Mouse (Mus musculus) kidney, adult 2 months (tissue): Measurements from ENCODE around the gene Gpr25. TPM values are rescaled to one million over a fixed set of nuclear protein-coding genes. Genes with fewer than 3 reads are reported as not detected.

ENCODE experiments used
- DNase-seq: peaks from one replicate; pipeline ENCODE4 v3.0.0; 2021
- H3K27ac ChIP-seq: fragments of 200-500 bp; 2 replicates; pipeline ENCODE4 v1.5.1; 2012; ENCODE audit warnings: low read depth, low read length, control low read depth, inconsistent platforms; ENCODE audit not compliant: insufficient read depth
- H3K27me3 ChIP-seq: fragments of 200-500 bp; replicated peaks from 2 replicates; pipeline ENCODE4 v1.6.1; 2012; ENCODE audit warnings: mild to moderate bottlenecking, moderate library complexity, low read length, inconsistent platforms; ENCODE audit not compliant: control insufficient read depth, insufficient read depth
- H3K36me3 ChIP-seq: fragments of 200-500 bp; 2 replicates; pipeline ENCODE4 v1.6.1; 2012; ENCODE audit warnings: mild to moderate bottlenecking, moderate library complexity, low read length, inconsistent platforms; ENCODE audit not compliant: control insufficient read depth, insufficient read depth
- H3K4me1 ChIP-seq: fragments of 200-500 bp; 2 replicates; pipeline ENCODE4 v1.6.1; 2011; ENCODE audit warnings: low read length; ENCODE audit not compliant: control insufficient read depth, insufficient read depth
- H3K4me3 ChIP-seq: fragments of 200-500 bp; 2 replicates; pipeline ENCODE4 v1.5.1; 2011; ENCODE audit warnings: mild to moderate bottlenecking, low read depth, low read length, control low read depth; ENCODE audit not compliant: insufficient read depth
- CTCF ChIP-seq: fragments of 200-500 bp; conservative IDR thresholded peaks from 2 replicates; pipeline ENCODE4 v1.5.1; 2011; ENCODE audit warnings: low read depth, mild to moderate bottlenecking, control low read depth, low read length, moderate library complexity, mixed read lengths; ENCODE audit not compliant: insufficient read depth, insufficient read length
- POLR2A ChIP-seq: fragments of 200-500 bp; IDR thresholded peaks from one replicate; pipeline ENCODE4 v1.6.1; 2011; ENCODE audit warnings: low read depth, low read length, control low read depth
- WGBS: fragments of 180-500 bp; shearing (Covaris S2); methylation state at CpG from one replicate; pipeline ENCODE4 v1.1.7; 2018; 5-methylcytosine and 5-hydroxymethylcytosine counted together
- polyA plus RNA-seq: library from polyadenylated mRNA; depleted of rRNA; stranded (reverse); fragments of >200 nt; gene quantifications from 2 replicates; pipeline ENCODE4 v1.2.3, GENCODE M21; 2012

The Gpr25 gene
- polyA plus RNA-seq, 1 experiment, result 0.09 TPM

DNA sequence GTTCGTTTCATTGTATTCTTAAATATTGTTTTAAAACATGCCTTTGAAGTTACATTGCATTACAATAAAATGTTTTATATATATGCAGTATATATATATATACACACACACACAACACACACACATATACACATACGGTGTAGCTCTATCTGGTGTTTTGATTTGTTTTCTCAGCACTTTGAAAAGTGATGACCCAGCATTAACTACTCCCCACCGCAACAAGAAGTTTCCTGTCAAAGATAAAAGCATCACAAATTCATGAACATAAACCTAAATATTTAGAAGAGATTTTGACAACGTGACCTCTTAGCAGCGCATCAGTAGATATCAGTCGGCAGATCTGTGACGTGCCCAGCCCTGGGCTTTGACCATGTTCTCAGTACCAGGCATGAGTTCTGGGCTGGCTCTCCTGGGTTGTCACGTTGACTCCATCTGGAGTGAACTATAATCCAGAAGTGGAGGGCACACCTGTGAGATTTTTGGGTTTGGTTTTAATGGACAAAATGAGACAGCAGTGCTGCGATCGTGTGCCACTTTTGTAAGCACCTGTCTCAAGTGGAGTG is 6.1 kb downstream of the Gpr25 start:
- Histone ChIP-seq H3K4me1 (no peaks in the 10 kb centered on the region), H3K4me3 (no peak overlapping the region), H3K27ac (no peak overlapping the region), H3K36me3 (no peaks in the 10 kb centered on the region), H3K27me3 (no peaks in the 10 kb centered on the region)
- DNase-seq, result no peak
- TF ChIP-seq POLR2A (no peak), CTCF (no peak)
- 85% methylated on average over 10 of the region's 10 CpGs for WGBS

DNA sequence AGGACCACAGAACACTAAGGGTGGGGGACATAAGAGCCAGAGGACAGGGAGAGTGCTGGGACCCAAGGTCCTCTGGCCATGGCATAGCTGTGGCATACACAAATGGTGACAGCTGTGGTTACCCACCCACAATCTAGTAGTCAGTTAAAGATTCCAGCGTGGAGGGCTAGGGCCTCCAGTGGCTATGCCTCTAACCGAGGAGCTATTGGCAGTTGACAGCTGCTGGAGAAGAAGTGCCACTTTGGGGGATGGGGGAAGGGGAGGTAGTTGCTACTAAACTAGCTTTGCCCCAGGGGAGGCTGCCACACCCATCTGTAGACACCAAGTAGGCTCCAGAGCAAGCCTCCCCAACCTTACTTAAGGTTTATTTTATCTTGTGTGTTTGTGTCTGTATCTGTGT is 7.2 kb downstream of the Gpr25 start:
- H3K4me1 ChIP-seq, result no peaks in the 10 kb centered on the region
- no peaks in the 10 kb centered on the region for H3K27me3 ChIP-seq
- no peak for TF ChIP-seq POLR2A
- no peak for TF ChIP-seq CTCF
- WGBS, result 34% methylated on average over 2 of the region's 2 CpGs
- DNase-seq, result no peak
- no peak overlapping the region for H3K27ac ChIP-seq
- H3K4me3 ChIP-seq, result no peak overlapping the region
- no peaks in the 10 kb centered on the region for H3K36me3 ChIP-seq

GRCm38 (mm10) chr1:136249662-136250061 is 11.0 kb downstream of the Gpr25 start:
- TF ChIP-seq POLR2A (no peak), CTCF (no peak)
- H3K36me3 ChIP-seq, result no peaks in the 10 kb centered on the region
- H3K27ac ChIP-seq, result no peak overlapping the region
- WGBS, result 41% methylated on average over 5 of the region's 5 CpGs
- DNase-seq, result no peak
- H3K4me1 ChIP-seq, result no peaks in the 10 kb centered on the region
- H3K4me3 ChIP-seq, result no peak overlapping the region
- no peaks in the 10 kb centered on the region for H3K27me3 ChIP-seq

DNA sequence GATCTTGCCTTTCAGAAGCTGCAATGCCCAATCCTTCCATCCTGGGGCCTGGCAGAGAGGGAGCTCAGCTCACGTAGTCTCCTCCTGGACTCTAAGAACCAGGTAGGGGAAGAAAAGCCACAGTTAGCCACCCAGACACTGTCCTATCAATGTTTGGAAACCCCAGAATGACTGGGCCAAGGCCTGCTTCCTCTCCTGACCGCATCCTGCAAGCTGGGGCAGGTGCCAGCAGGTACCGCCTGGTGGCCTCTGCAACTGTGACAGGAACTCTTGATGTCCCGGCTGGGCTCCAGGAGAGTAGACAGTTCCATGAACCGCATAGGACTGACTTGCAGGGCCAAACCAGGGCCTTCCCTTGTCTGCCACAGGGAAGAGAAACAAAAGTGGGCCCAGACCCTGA is 13.3 kb downstream of the Gpr25 start:
- WGBS, result 90% methylated on average over 5 of the region's 5 CpGs
- Histone ChIP-seq H3K27ac (no peak overlapping the region), H3K36me3 (no peaks in the 10 kb centered on the region), H3K27me3 (no peaks in the 10 kb centered on the region), H3K4me1 (no peaks in the 10 kb centered on the region), H3K4me3 (no peak overlapping the region)
- TF ChIP-seq POLR2A, result no peak
- TF ChIP-seq CTCF, result no peak
- DNase-seq, result no peak

- WGBS, result 91% methylated on average over 5 of the region's 5 CpGs
- Histone ChIP-seq H3K27ac (no peak overlapping the region), H3K4me3 (no peak overlapping the region), H3K4me1 (no peaks in the 10 kb centered on the region), H3K27me3 (no peaks in the 10 kb centered on the region), H3K36me3 (no peaks in the 10 kb centered on the region)
- DNase-seq, result no peak
- no peak for TF ChIP-seq CTCF
- no peak for TF ChIP-seq POLR2A
Measured at GRCm38 (mm10) chr1:136244469-136244868, 16.2 kb downstream of the Gpr25 start.

DNA sequence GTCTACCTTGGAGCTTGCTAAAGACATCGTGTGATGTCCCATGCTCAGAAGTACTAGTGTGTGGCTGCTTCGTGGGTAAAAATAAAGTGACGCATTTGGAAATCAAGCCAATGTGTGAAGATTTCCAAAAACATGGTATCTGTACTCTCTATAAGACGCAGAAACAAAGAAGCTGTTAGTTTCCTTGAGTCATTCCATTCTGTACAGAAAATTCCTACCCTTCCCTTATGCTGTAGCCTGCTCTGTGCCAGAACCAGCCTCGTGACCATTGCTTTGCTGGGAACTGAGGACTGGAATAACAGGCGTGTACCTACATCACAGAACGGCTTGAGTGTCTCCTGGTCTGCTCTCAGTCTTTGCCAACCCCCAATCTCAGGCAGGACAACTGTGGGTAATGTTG is 18.9 kb downstream of the Gpr25 start:
- TF ChIP-seq CTCF (no peak), POLR2A (no peak)
- H3K4me1 ChIP-seq, result no peaks in the 10 kb centered on the region
- WGBS, result 89% methylated on average over 7 of the region's 7 CpGs
- H3K36me3 ChIP-seq, result no peaks in the 10 kb centered on the region
- H3K4me3 ChIP-seq, result no peak overlapping the region
- no peak overlapping the region for H3K27ac ChIP-seq
- no peaks in the 10 kb centered on the region for H3K27me3 ChIP-seq
- no peak for DNase-seq

DNA sequence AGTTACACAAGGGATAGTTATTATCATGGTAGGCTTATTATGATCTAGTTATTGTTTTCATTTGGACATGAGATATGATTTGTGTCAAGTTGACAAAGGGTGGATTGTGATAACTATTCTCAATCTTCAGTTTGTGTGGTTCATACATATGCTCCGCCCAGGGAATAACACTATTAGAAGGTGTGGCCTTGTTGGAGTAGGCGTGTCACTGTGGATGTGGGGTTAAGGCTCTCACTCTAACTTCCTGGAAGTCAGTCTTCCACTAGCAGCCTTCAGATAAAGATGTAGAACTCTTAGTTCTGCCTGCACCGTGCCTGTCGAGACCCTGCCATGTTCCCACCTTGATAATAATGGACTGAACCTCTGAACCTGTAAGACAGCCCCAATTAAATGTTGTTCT is 22.2 kb downstream of the Gpr25 start:
- H3K4me1 ChIP-seq, result peaks cover 5% of the 10 kb centered on the region; the same call in 1 of the 2 replicates
- WGBS, result 86% methylated on average over 4 of the region's 4 CpGs
- TF ChIP-seq POLR2A, result no peak
- no peak for TF ChIP-seq CTCF
- no peaks in the 10 kb centered on the region for H3K27me3 ChIP-seq
- DNase-seq, result no peak
- H3K4me3 ChIP-seq, result no peak overlapping the region
- H3K27ac ChIP-seq, result no peak overlapping the region
- no peaks in the 10 kb centered on the region for H3K36me3 ChIP-seq

- Histone ChIP-seq H3K4me3 (peak overlapping the region; percentile 53), H3K27ac (no peak overlapping the region), H3K27me3 (no peaks in the 10 kb centered on the region), H3K36me3 (no peaks in the 10 kb centered on the region), H3K4me1 (peaks cover 5% of the 10 kb centered on the region; the same call in 1 of the 2 replicates)
- 11% methylated on average over 9 of the region's 9 CpGs for WGBS
- peak; percentile 40 for TF ChIP-seq CTCF
- no peak for TF ChIP-seq POLR2A
- no peak for DNase-seq
Measured at GRCm38 (mm10) chr1:136234595-136235092, 26.0 kb downstream of the Gpr25 start.
